9 mouse cellular contexts compared by ENCODE assay signal in the genomic region with DNA sequence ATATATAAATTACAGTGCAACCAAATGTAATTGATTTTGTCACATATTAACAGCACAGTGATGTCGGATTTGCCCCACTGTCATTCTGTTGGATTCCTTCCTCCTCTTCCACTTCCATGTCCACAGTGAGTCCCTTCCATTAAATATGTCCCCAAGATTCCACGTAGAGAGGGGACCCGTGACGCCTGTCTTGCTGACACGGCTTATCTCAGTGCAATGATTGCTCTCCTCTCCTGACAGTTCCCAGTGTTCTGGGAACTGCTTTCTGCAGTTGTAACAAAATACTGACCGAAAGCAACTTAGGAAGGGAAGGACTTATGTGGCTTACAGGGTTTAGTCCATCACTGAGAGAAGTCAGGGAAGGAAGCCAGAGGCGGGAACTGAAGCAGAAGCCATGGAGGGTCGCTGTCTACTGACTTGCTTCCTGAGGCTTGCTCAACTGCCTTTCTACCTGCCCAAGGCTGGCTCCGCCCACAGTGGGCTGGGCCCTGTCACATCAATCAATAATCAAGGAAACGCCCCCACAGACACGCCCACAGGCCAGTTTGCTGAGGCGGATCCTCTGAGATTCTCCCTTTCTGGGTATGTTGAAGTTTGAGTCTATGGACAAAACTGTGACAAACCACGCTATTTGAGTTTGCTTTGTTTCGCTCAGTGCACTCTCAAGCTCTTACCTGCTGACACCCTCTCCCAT.
A peak's percentile ranks its signal among the peaks of the same experiment; 100 is the strongest.
DNase-seq lines count a peak whose midpoint lies in the region; ATAC-seq and TF ChIP-seq lines count a peak whose summit lies in the region.
"Had no signal": no experiment of that assay in that cellular context is flagged by ENCODE, and none has a peak within 500 bp of the region (broad histone marks: within the 10 kb centered on the region; RNA-seq: fewer than 3 reads in every experiment).

No protein-coding gene starts in this region.

- H3K27me3 ChIP-seq in heart, embryonic 16.5 days (ENCODE audit: control insufficient read depth, insufficient read depth, low read length) = no peaks in the 10 kb centered on the region
- no peaks in the 10 kb centered on the region for H3K27me3 ChIP-seq in heart, embryonic 10.5 days (ENCODE audit: insufficient read depth, poor library complexity, severe bottlenecking)
- H3K27me3 ChIP-seq in stomach, embryonic 14.5 days (ENCODE audit: control insufficient read depth, insufficient read depth, low read length) = no peaks in the 10 kb centered on the region

- H3K4me2 ChIP-seq in heart, embryonic 16.5 days (ENCODE audit: low read depth, low read length) = no peak overlapping the region
- no peak overlapping the region for H3K4me2 ChIP-seq in stomach, embryonic 14.5 days (replicated peaks; ENCODE audit: low read depth, low read length)

- WGBS in heart, embryonic 16.5 days = 42% methylated on average over 14 of the region's 14 CpGs
- 37% methylated on average over 14 of the region's 14 CpGs for WGBS in heart, embryonic 10.5 days
- WGBS in stomach, embryonic 14.5 days = 41% methylated on average over 14 of the region's 14 CpGs

- H3K9me3 ChIP-seq in heart, embryonic 16.5 days (replicated peaks; ENCODE audit: control insufficient read depth, low read length) = 0 out of 2 replicates have a peak, but pooled peaks cover 2% of the 10 kb centered on the region
- H3K9me3 ChIP-seq in heart, embryonic 10.5 days = 0 out of 2 replicates have a peak, but pooled peaks cover 3% of the 10 kb centered on the region
- no peaks in the 10 kb centered on the region for H3K9me3 ChIP-seq in stomach, embryonic 14.5 days (ENCODE audit: control insufficient read depth, low read depth, low read length)

- H3K4me1 ChIP-seq in heart, embryonic 16.5 days (ENCODE audit: control insufficient read depth, insufficient read depth, low read length) = peaks cover 28% of the 10 kb centered on the region
- peaks cover 34% of the 10 kb centered on the region for H3K4me1 ChIP-seq in heart, embryonic 10.5 days
- peaks cover 34% of the 10 kb centered on the region for H3K4me1 ChIP-seq in stomach, embryonic 14.5 days (ENCODE audit: control insufficient read depth, insufficient read depth, low read length)

- TF ChIP-seq CTCF in layer of hippocampus, adult 2 months (conservative IDR thresholded peaks at IDR 0.05) = no peak

- no peak overlapping the region for H3K4me3 ChIP-seq in heart, embryonic 16.5 days (ENCODE audit: low read length)
- no peak overlapping the region for H3K4me3 ChIP-seq in heart, embryonic 10.5 days
- no peak overlapping the region for H3K4me3 ChIP-seq in stomach, embryonic 14.5 days (ENCODE audit: low read depth, low read length)
- no peak overlapping the region for H3K4me3 ChIP-seq in layer of hippocampus, adult 2 months
- H3K4me3 ChIP-seq: myocyte had no signal

- ATAC-seq in heart, embryonic 16.5 days (replicated peaks; ENCODE audit: extremely low read depth, insufficient read depth, low FRiP score) = no peak
- peak; percentile 34; the same call in 1 of the 2 replicates for ATAC-seq in stomach, embryonic 14.5 days (ENCODE audit: insufficient number of reproducible peaks, insufficient read depth, low FRiP score, low read depth)

- H3K36me3 ChIP-seq in heart, embryonic 16.5 days (ENCODE audit: control insufficient read depth, insufficient read depth) = peaks cover 4% of the 10 kb centered on the region; the same call in 1 of the 2 replicates
- H3K36me3 ChIP-seq in heart, embryonic 10.5 days = peaks cover 14% of the 10 kb centered on the region; the same call in 1 of the 2 replicates
- H3K36me3 ChIP-seq in stomach, embryonic 14.5 days (ENCODE audit: control insufficient read depth, insufficient read depth, low read length) = no peaks in the 10 kb centered on the region; the same call in 1 of the 2 replicates

- peak overlapping the region; percentile 30; the same call in 1 of the 2 replicates for H3K27ac ChIP-seq in heart, embryonic 16.5 days (ENCODE audit: low read length)
- no peak overlapping the region for H3K27ac ChIP-seq in heart, embryonic 10.5 days
- peak overlapping the region; percentile 63 for H3K27ac ChIP-seq in stomach, embryonic 14.5 days (ENCODE audit: low read length)
- H3K27ac ChIP-seq in layer of hippocampus, adult 2 months = no peak overlapping the region

- H3K9ac ChIP-seq in heart, embryonic 16.5 days (ENCODE audit: low read length) = no peak overlapping the region
- H3K9ac ChIP-seq in stomach, embryonic 14.5 days (replicated peaks; ENCODE audit: low read depth, low read length) = no peak overlapping the region

- DNase-seq in heart, embryonic 10.5 days (ENCODE audit: low spot score) = no peak
- peak; percentile 6 for DNase-seq in c-Kit-positive CD71-positive TER-119-negative erythroid progenitor cells, embryonic 14.5 days (ENCODE audit: low read depth)
- peak; percentile 61 for DNase-seq in kidney, postnatal 10 days
- DNase-seq in MN1 (ENCODE audit: low spot score) = no peak
- DNase-seq in frontal cortex, adult 2 months (ENCODE audit: extremely low spot score in 1 of 2, low spot score in 1 of 2) = no peak
- no peak for DNase-seq in layer of hippocampus, adult 2 months (ENCODE audit: low spot score in 2 of 2)

Comparison
In these comparisons a context has a peak if more than half of its experiments do, and no peak if none do; other contexts are left out.
1. H3K27ac ChIP-seq: peak in heart, embryonic 16.5 days (single experiment) and stomach, embryonic 14.5 days (single experiment); none in heart, embryonic 10.5 days (single experiment) and layer of hippocampus, adult 2 months (single experiment).
2. DNase-seq: peak in c-Kit-positive CD71-positive TER-119-negative erythroid progenitor cells, embryonic 14.5 days (single experiment) and kidney, postnatal 10 days (single experiment); none in heart, embryonic 10.5 days (single experiment), MN1 (single experiment), frontal cortex, adult 2 months (0 of 2) and layer of hippocampus, adult 2 months (0 of 2).